Mouse (Mus musculus) heart, postnatal 14 days (tissue): ENCODE measurements around the gene Kcmf1. TPM values are rescaled to one million over a fixed set of nuclear protein-coding genes. Genes with fewer than 3 reads are reported as not detected.
A peak's percentile ranks its signal among the peaks of the same experiment; 100 is the strongest.
"Not testable (repeated sequence)": the region's sequence is repeated elsewhere in the genome, so short reads cannot be mapped to it uniquely, and the experiment has no call there.

Experiments
- DNase-seq, 2 experiments: peaks; one replicate each; pipeline ENCODE4 v3.0.0; 2021 to 2022
- intact Hi-C: fragments of 180-260 bp; cut with DNase I; formaldehyde crosslinking; loops from one replicate; pipeline ENCODE4 v1.15.1; 2025
- total RNA-seq, 2 experiments: library from RNA; stranded (reverse); gene quantifications; 2 replicates each; pipeline ENCODE4 v1.2.3; 2021

The Kcmf1 gene
- total RNA-seq, 2 experiments from 2014 or later: 84.8 to 85.3 TPM

GRCm38 (mm10) chr6:72900952-72901351 lies 1.2 kb upstream of the Kcmf1 start:
- no peak for DNase-seq
- intact Hi-C loops: no loop called here

GRCm38 (mm10) chr6:72899201-72899780 lies 488 bp downstream of the Kcmf1 start:
- DNase-seq: peak; percentile 46 to 66
- intact Hi-C loops: loop anchor here (5.0 kb wide), 1 partner anchor 47 kb away; no protein-coding TSS in a partner anchor

- DNase-seq: peak; percentile 71 to 74
- intact Hi-C loops: loop anchor here (5.0 kb wide), 1 partner anchor 46 kb away; no protein-coding TSS in a partner anchor
These were observed 1.3 kb downstream of the Kcmf1 start for GRCm38 (mm10) chr6:72898244-72899200.

DNA sequence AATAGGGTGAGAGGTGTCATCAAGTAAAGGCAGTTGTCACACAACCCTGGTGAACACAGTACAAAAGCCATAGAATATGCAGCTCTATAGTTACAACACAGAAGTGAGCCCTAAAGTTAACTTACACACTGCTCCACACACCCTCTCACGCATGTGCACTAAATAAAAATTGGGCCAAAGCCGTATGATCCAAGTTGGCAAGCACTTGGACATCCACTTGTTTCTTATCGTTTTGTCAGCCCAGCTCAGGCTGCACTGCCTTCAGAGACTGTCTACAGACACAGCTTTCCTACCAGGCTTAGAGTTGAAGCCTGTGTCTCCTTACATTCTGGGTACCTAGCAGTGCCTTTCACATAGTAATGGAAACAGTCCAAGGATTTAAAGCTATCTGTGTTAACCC lies 4.8 kb downstream of the Kcmf1 start:
- peak; percentile 20 to 43 for DNase-seq
- intact Hi-C loops: loop anchor here (5.0 kb wide), 1 partner anchor 43 kb away; no protein-coding TSS in a partner anchor

DNA sequence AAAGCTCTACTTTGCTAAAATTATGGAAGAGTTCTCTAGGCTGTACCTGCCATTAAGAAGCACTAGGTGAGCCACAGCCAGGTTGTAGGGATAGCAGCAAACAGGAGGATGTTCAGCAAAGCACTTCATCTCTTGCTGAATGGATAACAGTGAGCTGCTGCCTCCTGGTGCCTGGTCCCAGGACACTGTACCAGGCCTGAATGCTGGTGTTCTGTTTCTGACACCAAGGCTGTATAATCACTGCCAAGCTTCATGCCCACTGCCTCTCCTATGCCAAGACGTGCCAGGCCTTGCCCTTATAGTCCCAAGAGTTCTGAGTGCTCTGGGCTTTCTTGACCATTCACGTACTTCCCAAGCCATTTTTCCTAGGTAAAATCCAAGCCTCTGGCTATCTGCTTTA lies 8.5 kb downstream of the Kcmf1 start:
- intact Hi-C loops: no loop called here

GRCm38 (mm10) chr6:72888655-72889054 lies 11.1 kb downstream of the Kcmf1 start:
- intact Hi-C loops: no loop called here
- DNase-seq: no peak

More for the DNA sequence above, 8.5 kb downstream of the Kcmf1 start:
- no peak for DNase-seq

DNA sequence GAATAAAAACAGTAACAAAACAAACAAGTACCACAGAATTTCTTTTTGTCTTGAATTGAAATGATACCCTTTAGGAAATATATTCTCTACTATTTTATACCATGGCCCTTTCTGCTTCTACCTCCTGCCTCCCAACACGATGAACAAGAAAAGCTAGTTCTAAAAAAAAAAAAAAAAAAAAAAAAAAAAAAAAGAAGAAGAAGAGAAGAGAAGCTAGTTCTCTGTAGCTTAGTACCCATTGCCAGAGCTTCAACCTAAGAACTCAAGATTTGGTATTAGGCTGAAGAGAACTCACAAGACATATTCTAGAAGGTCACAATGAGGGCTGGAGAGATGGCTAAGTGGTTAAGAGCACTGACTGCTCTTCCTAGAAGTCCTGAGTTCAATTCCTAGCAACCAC lies 14.5 kb downstream of the Kcmf1 start:
- intact Hi-C loops: no loop called here
- DNase-seq: no peak

- DNase-seq: no peak
- intact Hi-C loops: no loop called here
These were observed 15.0 kb downstream of the Kcmf1 start for GRCm38 (mm10) chr6:72884767-72885166.

- intact Hi-C loops: no loop called here
- peak; percentile 32 to 42 for DNase-seq
These were observed 16.9 kb downstream of the Kcmf1 start for GRCm38 (mm10) chr6:72882661-72883458.

DNA sequence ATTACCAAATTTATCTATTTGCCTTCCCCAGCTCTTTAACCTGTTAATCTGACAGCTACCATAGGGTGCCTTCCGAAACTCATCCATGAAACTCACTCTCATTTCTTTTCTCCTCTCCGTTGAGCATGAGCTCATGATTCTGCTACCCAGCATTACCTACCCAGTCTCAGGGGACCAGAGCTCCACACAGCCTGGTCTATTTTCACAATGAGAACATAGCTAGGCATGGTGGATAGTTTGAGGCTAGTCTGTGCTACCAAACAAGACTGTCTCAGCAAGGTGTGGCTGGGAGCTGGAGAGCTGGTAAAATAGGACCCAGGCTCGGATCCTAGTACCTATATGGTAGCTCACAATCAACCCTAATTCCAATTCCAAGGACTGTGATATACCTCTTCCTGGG lies 17.6 kb downstream of the Kcmf1 start:
- intact Hi-C loops: no loop called here
- DNase-seq: no peak

DNA sequence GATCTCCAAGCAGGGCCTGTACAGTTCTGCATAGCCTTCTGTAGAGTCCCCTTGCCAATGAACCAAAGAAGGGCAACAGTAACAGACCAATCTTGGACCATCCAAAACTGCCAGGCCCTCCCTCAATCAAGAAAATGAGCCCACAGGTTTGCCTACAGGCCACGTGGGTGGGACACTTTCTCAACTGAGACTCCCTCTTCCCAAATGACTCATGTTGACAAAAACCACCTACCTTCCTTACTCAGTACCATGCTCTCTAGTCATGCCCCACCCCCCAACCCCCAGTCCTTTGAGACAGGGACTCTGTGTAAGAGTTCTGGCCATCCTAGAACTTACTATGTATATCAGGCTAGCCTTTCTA lies 18.2 kb downstream of the Kcmf1 start:
- intact Hi-C loops: no loop called here
- DNase-seq: no peak

DNA sequence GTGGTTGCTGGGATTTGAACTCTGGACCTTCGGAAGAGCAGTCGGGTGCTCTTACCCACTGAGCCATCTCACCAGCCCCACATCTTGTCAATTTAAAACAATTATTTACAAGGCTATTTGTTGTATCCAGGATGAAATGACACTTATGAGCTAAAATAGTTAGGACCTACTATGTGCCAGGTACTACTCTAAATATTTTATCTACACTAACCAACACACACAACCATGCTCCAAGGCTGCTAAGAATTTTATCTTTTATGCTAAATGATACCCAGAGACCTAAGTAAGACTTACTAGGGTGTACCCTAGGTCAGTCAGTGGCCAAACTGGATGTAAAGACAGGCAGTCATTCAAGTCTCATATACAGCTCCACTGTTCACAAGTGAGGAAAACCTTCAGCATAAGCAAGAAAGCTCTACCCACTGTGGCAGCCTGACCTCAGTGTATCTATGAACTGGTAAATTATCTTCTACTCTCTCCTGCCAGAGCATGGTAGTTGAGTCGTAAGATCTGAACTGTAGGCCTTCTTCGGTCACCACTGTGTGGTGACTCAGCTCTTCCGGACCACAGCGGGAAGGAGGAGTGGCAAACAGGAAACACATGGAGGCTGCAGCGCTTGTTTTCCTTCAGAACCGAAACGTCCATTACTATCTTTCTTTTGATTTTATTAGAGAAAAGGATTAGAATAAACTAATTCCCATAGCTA lies 18.7 kb downstream of the Kcmf1 start:
- DNase-seq: peak in 1 of 2 experiments; percentile 16
- intact Hi-C loops: no loop called here

GRCm38 (mm10) chr6:72876629-72877028 lies 23.1 kb downstream of the Kcmf1 start:
- intact Hi-C loops: no loop called here
- DNase-seq: no peak

DNA sequence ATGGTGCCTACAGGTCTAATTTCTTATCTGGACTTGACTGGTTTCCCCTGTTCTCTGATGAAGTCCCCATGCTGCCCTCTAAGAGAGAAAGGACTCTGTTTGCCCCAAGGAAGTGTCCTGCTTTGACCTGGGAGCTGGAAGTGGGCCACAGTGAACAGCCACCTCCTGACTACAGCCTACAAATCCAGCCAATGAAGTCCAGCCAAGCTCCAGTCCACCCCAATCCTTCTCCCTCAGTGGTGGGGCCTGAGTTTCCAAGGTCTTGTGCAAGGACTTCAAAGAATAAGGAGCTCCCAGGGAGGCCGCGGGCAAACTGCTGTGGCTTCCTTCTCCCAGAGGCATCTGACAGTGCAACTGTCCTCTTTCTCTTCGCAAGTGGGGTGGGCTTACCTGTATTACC lies 26.4 kb downstream of the Kcmf1 start:
- DNase-seq: peak; percentile 70 to 75
- intact Hi-C loops: no loop called here

- intact Hi-C loops: no loop called here
- DNase-seq: no peak
These were observed 27.5 kb downstream of the Kcmf1 start for GRCm38 (mm10) chr6:72872276-72872675.

GRCm38 (mm10) chr6:72869601-72870000 lies 30.2 kb downstream of the Kcmf1 start:
- intact Hi-C loops: no loop called here
- DNase-seq: peak; percentile 11 to 19

DNA sequence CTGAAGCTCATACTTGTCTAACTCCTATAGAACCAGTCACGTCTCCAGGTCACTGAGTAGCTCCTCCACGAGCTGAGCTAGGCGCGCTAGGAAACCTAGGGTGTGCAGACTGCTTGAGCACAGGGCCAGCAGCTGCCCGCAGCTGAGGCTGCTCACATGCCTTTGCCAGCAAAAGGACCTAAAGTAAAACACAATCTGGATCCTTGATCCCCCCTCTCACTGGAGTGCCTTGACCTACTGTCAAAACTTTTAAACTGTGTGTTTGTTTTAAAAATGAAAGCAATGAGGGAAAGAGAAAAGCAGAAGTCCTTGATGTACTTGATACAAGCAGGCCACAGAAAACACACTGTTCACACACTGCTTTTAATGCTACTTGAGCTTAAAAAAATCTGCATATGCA lies 31.1 kb downstream of the Kcmf1 start:
- intact Hi-C loops: no loop called here
- no peak for DNase-seq

- DNase-seq: no peak
- intact Hi-C loops: no loop called here
These were observed 32.0 kb downstream of the Kcmf1 start for GRCm38 (mm10) chr6:72867746-72868145.

DNA sequence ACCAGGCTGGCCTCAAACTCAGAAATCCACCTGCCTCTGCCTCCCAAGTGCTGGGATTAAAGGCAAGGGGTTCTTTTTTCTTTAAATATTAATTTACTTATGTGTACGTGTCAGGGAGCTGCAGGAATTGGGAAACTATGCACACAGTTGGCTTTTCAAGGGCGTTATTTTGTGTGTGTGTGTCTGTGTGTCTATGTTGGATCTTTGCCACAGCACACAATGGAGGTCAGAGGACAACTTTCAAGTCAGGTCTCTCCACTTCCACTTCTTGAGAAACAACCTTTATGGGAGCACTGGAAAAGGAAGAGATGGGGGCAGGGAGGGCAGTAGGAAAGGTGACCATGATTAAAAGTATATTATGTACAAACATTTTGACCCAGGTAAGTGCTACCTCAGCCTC lies 33.5 kb downstream of the Kcmf1 start:
- no peak for DNase-seq

GRCm38 (mm10) chr6:72862686-72863085 lies 37.1 kb downstream of the Kcmf1 start:
- DNase-seq, intact Hi-C loops: not testable (repeated sequence)

More for the DNA sequence above, 33.5 kb downstream of the Kcmf1 start:
- intact Hi-C loops: no loop called here
